Mouse (Mus musculus): ENCODE measurements around the gene Nrip2. TPM values are rescaled to one million over a fixed set of nuclear protein-coding genes. Genes with fewer than 3 reads are reported as not detected.

The Nrip2 gene
- polyA plus RNA-seq, 1 experiment from 2014 or later: 5.3 TPM

Other genes starting within 250 kb of the Nrip2 start
- gene Tead4, start 98.5 kb upstream of the Nrip2 start, polyA plus RNA-seq (2015; fragmentation: Nextera tagmentation; extraction: Ambion mirVana): 1.6 and 2.8 TPM in 2 replicates
- gene Tulp3, start 43.4 kb upstream of the Nrip2 start, polyA plus RNA-seq (2015; fragmentation: Nextera tagmentation; extraction: Ambion mirVana): 14.6 and 15.8 TPM in 2 replicates
- 96.8 and 102 TPM in 2 replicates for gene Rhno1, start 36.4 kb upstream of the Nrip2 start, polyA plus RNA-seq (2015; fragmentation: Nextera tagmentation; extraction: Ambion mirVana)
- gene Foxm1, start 36.3 kb upstream of the Nrip2 start, polyA plus RNA-seq (2015; fragmentation: Nextera tagmentation; extraction: Ambion mirVana): 23.2 and 27.3 TPM in 2 replicates
- gene Tex52, start 23.8 kb upstream of the Nrip2 start, polyA plus RNA-seq (2015; fragmentation: Nextera tagmentation; extraction: Ambion mirVana): 0.28 and 0.31 TPM in 2 replicates
- not detected in 2 replicates for gene Gm44596, start 23.8 kb upstream of the Nrip2 start, polyA plus RNA-seq (2015; fragmentation: Nextera tagmentation; extraction: Ambion mirVana)
- 28.5 and 29.0 TPM in 2 replicates for gene Itfg2, start 25.6 kb downstream of the Nrip2 start, polyA plus RNA-seq (2015; fragmentation: Nextera tagmentation; extraction: Ambion mirVana)
- gene Fkbp4, start 39.4 kb downstream of the Nrip2 start, polyA plus RNA-seq (2015; fragmentation: Nextera tagmentation; extraction: Ambion mirVana): 407 and 470 TPM in 2 replicates
- gene Pzp, start 127.4 kb downstream of the Nrip2 start, polyA plus RNA-seq (2015; fragmentation: Nextera tagmentation; extraction: Ambion mirVana): 3.4 and 10.6 TPM in 2 replicates
- 3.3 and 6.4 TPM in 2 replicates for gene A2ml1, start 182.3 kb downstream of the Nrip2 start, polyA plus RNA-seq (2015; fragmentation: Nextera tagmentation; extraction: Ambion mirVana)
- gene Klrb1a, start 224.2 kb downstream of the Nrip2 start, polyA plus RNA-seq (2015; fragmentation: Nextera tagmentation; extraction: Ambion mirVana): not detected in 2 replicates